Mouse (Mus musculus): ENCODE measurements around the gene Arhgap27. TPM values are rescaled to one million over a fixed set of nuclear protein-coding genes. Genes with fewer than 3 reads are reported as not detected.

The Arhgap27 gene
- polyA plus RNA-seq, 1 experiment from 2014 or later, result 2.8 TPM

DNA sequence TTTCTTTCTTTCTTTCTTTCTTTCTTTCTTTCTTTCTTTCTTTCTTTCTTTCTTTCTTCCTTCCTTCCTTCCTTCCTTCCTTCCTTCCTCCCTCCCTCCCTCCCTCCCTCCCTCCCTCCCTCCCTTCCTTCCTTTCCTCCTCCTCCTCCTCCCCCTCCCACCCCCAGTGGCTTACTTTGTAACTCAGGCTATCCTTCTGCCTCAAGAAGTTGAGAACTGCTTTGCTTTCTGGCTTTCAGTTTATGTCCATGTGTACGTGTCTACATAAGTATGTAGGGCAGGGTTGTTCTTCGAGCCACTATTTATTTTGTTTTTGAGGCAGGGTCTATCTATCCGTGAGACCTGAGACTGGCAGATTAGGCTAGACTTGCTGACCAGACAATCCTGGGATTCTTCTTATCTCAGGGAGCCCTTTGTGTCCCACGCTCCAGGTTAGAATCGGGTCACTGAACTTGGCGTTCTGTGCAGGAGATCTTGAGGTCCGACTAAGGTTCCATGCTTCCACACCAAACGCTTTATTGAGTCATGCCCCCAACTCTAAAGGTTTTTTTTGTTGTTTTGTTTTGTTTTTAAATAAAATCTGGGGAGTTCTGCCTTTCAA lies 50.7 kb downstream of the Arhgap27 start:
- H3K36me3 ChIP-seq (ENCODE audit: control insufficient read depth, insufficient read depth, low read length), result no peaks in the 10 kb centered on the region
- no peak for ATAC-seq (ENCODE audit: low FRiP score)
- 52% methylated on average over 8 of the region's 8 CpGs for WGBS
- no peak overlapping the region for H3K9ac ChIP-seq (ENCODE audit: low read length)
- no peak overlapping the region for H3K27ac ChIP-seq (ENCODE audit: low read depth, low read length)
- no peak overlapping the region for H3K4me3 ChIP-seq (ENCODE audit: low read depth, low read length)
- peak; percentile 85 for DNase-seq (ENCODE audit: low spot score, missing footprints)
- H3K4me2 ChIP-seq, result no peak overlapping the region
- peaks cover 3% of the 10 kb centered on the region; the same call in 1 of the 2 replicates for H3K4me1 ChIP-seq (ENCODE audit: control insufficient read depth, insufficient read depth, low read length)
- H3K27me3 ChIP-seq (ENCODE audit: control insufficient read depth, insufficient read depth, low read length), result no peaks in the 10 kb centered on the region
- H3K9me3 ChIP-seq (ENCODE audit: control insufficient read depth, low read length), result no peaks in the 10 kb centered on the region

DNA sequence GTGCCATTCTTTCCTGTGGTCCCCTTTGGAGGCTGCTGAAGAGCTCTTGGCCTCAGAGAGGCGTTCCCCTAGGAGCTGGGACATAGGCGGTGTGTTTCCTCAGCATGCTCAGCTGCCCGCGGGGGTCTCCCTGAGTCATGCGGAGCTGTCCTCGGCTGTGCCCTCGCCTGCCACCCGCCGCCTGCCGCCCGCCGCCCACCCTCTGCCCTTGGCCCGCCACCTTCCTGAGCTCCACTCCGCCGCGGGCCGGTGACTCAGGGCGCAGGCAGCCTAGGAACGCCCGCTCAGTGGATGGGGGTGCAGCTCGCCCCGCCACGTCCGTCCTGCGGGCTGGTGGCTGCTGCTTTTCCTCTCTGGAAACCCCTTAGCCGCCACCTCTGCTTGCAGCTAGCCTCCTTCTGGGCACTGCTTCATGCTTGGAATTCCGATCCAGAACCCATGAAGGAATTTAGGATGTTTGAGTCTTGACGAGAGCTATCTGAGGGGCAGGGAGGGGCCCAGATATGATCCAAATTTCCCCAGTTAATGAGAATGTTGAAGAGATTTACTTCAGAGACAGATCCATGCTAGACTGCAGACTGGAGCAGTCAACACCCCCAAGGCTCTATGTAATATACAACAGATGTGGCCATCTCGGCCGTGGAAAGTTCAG lies 51.4 kb downstream of the Arhgap27 start:
- peak overlapping the region; percentile 21 for H3K4me3 ChIP-seq (ENCODE audit: low read depth, low read length)
- H3K36me3 ChIP-seq (ENCODE audit: control insufficient read depth, insufficient read depth, low read length), result no peaks in the 10 kb centered on the region
- peaks cover 3% of the 10 kb centered on the region; the same call in 1 of the 2 replicates for H3K4me1 ChIP-seq (ENCODE audit: control insufficient read depth, insufficient read depth, low read length)
- 9% methylated on average over 30 of the region's 30 CpGs for WGBS
- peak; percentile 88 for DNase-seq (ENCODE audit: low spot score, missing footprints)
- H3K4me2 ChIP-seq, result peak overlapping the region; percentile 51
- H3K9me3 ChIP-seq (ENCODE audit: control insufficient read depth, low read length), result no peaks in the 10 kb centered on the region
- H3K27ac ChIP-seq (ENCODE audit: low read depth, low read length), result no peak overlapping the region
- no peaks in the 10 kb centered on the region for H3K27me3 ChIP-seq (ENCODE audit: control insufficient read depth, insufficient read depth, low read length)
- peak overlapping the region; percentile 44 for H3K9ac ChIP-seq (ENCODE audit: low read length)
- no peak for ATAC-seq (ENCODE audit: low FRiP score)

DNA sequence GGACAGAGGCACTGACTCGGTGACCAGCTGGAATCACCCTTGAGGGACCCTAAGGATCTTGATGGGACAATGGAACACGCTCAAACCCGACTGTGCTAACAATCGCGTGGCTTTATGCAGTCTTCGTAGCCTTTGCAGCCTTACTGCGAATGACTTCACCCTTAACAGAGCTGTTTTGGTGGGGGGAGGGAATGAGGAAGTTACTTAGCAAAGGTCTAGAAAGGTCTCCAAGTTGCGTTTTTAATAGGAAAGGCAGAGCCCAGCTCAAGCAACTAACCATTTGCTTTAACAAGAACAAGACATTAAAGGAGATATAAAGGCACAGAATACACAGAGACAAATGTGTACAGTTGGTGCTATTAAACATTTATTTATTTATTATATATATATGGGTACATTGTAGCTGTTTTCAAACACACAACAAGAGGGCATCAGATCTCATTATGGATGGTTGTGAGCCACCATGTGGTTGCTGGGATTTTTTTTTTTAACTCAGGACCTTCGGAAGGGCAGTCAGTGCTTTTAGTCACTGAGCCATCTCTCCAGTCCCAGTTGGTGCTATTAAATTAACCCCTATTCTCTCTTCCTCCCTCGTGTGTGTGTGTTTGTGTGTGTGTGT lies 53.4 kb downstream of the Arhgap27 start:
- H3K4me1 ChIP-seq (ENCODE audit: control insufficient read depth, insufficient read depth, low read length), result peaks cover 3% of the 10 kb centered on the region; the same call in 1 of the 2 replicates
- 80% methylated on average over 10 of the region's 10 CpGs for WGBS
- H3K27me3 ChIP-seq (ENCODE audit: control insufficient read depth, insufficient read depth, low read length), result no peaks in the 10 kb centered on the region
- no peaks in the 10 kb centered on the region for H3K36me3 ChIP-seq (ENCODE audit: control insufficient read depth, insufficient read depth, low read length)
- no peak overlapping the region for H3K4me2 ChIP-seq
- no peak overlapping the region for H3K9ac ChIP-seq (ENCODE audit: low read length)
- H3K9me3 ChIP-seq (ENCODE audit: control insufficient read depth, low read length), result no peaks in the 10 kb centered on the region
- DNase-seq (ENCODE audit: low spot score, missing footprints) (peak; percentile 75), ATAC-seq (ENCODE audit: low FRiP score) (no peak)
- no peak overlapping the region for H3K4me3 ChIP-seq (ENCODE audit: low read depth, low read length)
- H3K27ac ChIP-seq (ENCODE audit: low read depth, low read length), result no peak overlapping the region

DNA sequence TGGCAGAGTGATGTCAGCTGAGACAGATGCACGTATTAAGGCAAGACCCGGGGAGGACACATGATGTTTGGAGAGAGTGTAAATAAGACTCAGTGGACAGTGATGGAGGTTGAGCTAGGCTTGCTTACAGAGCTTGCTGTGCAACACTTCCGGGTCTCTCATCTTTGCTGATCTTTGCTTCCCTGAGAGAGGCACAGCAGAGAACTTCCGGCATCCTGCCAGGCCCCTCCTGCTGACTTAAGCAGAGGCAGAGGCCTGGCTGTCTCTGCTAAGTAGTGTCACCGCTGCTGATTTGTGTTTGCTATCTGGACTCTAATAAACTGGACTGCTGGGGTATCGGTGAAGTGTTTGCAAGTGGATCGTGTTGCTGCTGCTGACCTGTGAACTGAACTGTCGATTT lies 55.6 kb downstream of the Arhgap27 start:
- no peak overlapping the region for H3K27ac ChIP-seq (ENCODE audit: low read depth, low read length)
- H3K9me3 ChIP-seq (ENCODE audit: control insufficient read depth, low read length), result no peaks in the 10 kb centered on the region
- no peak for ATAC-seq (ENCODE audit: low FRiP score)
- H3K4me3 ChIP-seq (ENCODE audit: low read depth, low read length), result no peak overlapping the region
- 72% methylated on average over 8 of the region's 8 CpGs for WGBS
- no peaks in the 10 kb centered on the region for H3K36me3 ChIP-seq (ENCODE audit: control insufficient read depth, insufficient read depth, low read length)
- H3K4me2 ChIP-seq, result no peak overlapping the region
- DNase-seq (ENCODE audit: low spot score, missing footprints), result no peak
- no peaks in the 10 kb centered on the region for H3K27me3 ChIP-seq (ENCODE audit: control insufficient read depth, insufficient read depth, low read length)
- peaks cover 3% of the 10 kb centered on the region; the same call in 1 of the 2 replicates for H3K4me1 ChIP-seq (ENCODE audit: control insufficient read depth, insufficient read depth, low read length)
- H3K9ac ChIP-seq (ENCODE audit: low read length), result no peak overlapping the region

DNA sequence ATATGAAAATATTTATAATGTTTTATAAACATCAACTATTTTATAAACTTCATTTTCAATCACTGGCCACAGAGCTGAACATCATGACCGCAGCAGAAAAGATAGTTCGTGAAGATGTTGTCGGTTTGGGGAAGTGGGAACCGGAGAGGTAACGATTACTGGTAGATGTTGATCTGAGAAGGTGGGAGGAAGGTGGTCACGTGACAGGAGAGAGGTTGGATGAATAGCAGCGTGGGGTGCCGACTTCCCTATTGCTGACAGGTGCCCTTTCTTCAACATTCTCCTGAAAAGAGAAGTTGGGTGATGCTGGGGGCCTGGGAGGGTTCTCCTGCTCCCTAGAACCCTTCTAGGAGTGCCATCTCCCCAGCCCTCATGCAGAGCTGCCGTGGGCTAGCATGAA lies 59.0 kb downstream of the Arhgap27 start:
- no peaks in the 10 kb centered on the region for H3K9me3 ChIP-seq (ENCODE audit: control insufficient read depth, low read length)
- no peak overlapping the region for H3K9ac ChIP-seq (ENCODE audit: low read length)
- DNase-seq (ENCODE audit: low spot score, missing footprints) (no peak), ATAC-seq (ENCODE audit: low FRiP score) (no peak)
- H3K27me3 ChIP-seq (ENCODE audit: control insufficient read depth, insufficient read depth, low read length), result no peaks in the 10 kb centered on the region
- 84% methylated on average over 9 of the region's 9 CpGs for WGBS
- no peak overlapping the region for H3K27ac ChIP-seq (ENCODE audit: low read depth, low read length)
- H3K4me1 ChIP-seq (ENCODE audit: control insufficient read depth, insufficient read depth, low read length), result no peaks in the 10 kb centered on the region
- H3K4me3 ChIP-seq (ENCODE audit: low read depth, low read length), result no peak overlapping the region
- no peak overlapping the region for H3K4me2 ChIP-seq
- no peaks in the 10 kb centered on the region for H3K36me3 ChIP-seq (ENCODE audit: control insufficient read depth, insufficient read depth, low read length)

DNA sequence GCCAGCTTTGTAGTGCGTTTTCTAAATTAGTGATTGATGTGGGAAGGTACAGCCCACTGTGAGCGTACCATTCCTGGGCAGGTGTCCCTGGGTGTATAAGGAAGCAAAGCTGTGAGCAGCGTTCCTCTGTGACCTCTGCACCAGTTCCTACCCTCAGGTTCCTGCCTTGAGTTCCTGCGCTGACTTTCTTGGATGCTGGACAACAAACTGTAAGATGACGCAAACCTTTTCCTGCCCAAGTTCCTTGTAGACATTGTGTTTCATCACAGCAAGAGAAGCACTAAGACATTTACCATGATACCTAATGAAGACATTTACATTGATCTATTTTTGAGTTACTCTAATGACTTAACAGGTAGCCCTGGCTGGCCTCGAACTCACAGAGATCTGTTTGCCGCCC lies 68.7 kb downstream of the Arhgap27 start:
- Histone ChIP-seq H3K9ac (ENCODE audit: low read length) (no peak overlapping the region), H3K27me3 (ENCODE audit: control insufficient read depth, insufficient read depth, low read length) (no peaks in the 10 kb centered on the region), H3K4me2 (no peak overlapping the region), H3K4me3 (ENCODE audit: low read depth, low read length) (no peak overlapping the region), H3K36me3 (ENCODE audit: control insufficient read depth, insufficient read depth, low read length) (no peaks in the 10 kb centered on the region), H3K27ac (ENCODE audit: low read depth, low read length) (no peak overlapping the region), H3K9me3 (ENCODE audit: control insufficient read depth, low read length) (no peaks in the 10 kb centered on the region), H3K4me1 (ENCODE audit: control insufficient read depth, insufficient read depth, low read length) (peaks cover 5% of the 10 kb centered on the region)
- 90% methylated on average over 7 of the region's 7 CpGs for WGBS
- DNase-seq (ENCODE audit: low spot score, missing footprints) (no peak), ATAC-seq (ENCODE audit: low FRiP score) (no peak)

DNA sequence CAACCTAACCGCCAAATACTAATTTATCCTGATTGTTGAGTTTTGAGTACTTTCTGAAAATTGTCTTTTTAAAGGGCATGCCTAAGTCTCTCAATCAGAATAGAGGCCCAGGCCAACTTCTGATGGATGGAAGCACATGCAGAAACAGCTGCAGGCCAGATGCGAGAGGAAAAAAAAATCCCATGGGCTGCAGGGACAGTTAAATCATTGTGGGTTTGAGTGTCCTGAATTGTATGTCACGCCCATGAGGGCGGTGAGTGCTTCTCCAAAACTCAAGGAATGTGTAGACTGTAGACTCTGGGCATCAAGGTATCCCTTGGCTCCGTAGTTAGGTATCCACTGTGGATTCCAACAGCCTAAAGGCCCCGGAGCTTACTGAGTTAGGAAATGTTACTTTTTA lies 69.4 kb downstream of the Arhgap27 start:
- Histone ChIP-seq H3K9ac (ENCODE audit: low read length) (no peak overlapping the region), H3K9me3 (ENCODE audit: control insufficient read depth, low read length) (no peaks in the 10 kb centered on the region), H3K27ac (ENCODE audit: low read depth, low read length) (no peak overlapping the region), H3K36me3 (ENCODE audit: control insufficient read depth, insufficient read depth, low read length) (no peaks in the 10 kb centered on the region), H3K4me2 (no peak overlapping the region), H3K27me3 (ENCODE audit: control insufficient read depth, insufficient read depth, low read length) (no peaks in the 10 kb centered on the region), H3K4me3 (ENCODE audit: low read depth, low read length) (no peak overlapping the region), H3K4me1 (ENCODE audit: control insufficient read depth, insufficient read depth, low read length) (peaks cover 5% of the 10 kb centered on the region)
- WGBS, result 88% methylated on average over 6 of the region's 6 CpGs
- ATAC-seq (ENCODE audit: low FRiP score) (no peak), DNase-seq (ENCODE audit: low spot score, missing footprints) (no peak)

DNA sequence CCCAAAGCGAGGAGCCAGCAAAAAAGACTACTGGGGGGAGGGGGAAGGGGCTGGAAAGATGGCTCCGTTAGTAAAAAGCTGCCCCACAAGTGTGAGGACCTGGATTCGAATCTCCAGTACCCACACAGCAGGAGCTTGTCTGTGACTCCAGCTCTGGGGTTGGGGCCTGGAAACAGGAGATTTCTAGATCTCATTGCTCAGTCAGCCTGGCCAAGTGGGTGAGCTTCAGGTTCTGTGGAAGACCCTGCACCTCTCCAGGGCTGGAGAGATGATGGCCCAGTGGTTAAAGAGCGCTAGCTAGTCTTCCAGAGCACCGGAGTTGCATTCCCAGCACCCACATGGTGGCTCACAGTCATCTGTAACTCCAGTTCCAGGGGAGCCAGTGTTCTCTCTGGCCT lies 70.6 kb downstream of the Arhgap27 start:
- 79% methylated on average over 5 of the region's 5 CpGs for WGBS
- ATAC-seq (ENCODE audit: low FRiP score), result no peak
- no peak overlapping the region for H3K4me2 ChIP-seq

DNA sequence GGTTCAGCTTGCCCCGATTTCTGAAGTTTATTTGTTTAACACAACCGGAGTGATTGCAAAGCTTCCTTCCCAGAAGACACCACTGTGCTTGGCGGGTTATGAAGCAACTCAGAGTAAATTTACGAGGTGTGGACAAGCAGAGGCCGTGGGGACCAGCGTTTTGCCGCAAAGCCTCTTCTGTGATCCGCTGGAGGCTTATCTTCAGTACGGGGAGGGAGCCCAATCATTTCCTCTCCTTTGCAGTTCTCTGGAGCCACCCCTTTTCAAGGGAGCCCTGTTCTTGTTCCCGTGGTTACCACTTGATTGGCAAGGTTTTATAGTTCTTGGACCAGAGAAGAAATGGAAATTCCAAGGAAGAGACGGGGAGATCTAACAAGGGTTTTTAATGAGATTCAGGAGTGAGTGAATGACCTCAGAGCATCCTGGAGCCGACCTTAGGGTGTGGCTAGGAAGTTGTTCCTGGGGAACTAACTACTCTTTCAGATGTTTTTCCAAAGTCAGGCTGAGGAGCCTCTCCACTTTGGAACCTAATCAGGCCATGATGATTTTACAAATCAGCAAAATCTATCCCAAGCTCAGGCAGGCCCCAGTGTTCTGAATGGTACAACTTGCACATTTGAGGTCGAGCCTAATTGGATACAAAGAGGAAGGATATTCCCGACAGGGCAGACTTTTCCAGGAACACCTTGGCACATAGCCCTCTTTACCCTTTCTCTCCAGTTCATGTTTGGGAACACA lies 71.2 kb downstream of the Arhgap27 start:
- Histone ChIP-seq H3K9ac (ENCODE audit: low read length) (0 out of 2 replicates have a peak overlapping the region, but pooled peaks have one; percentile 14), H3K27ac (ENCODE audit: low read depth, low read length) (no peak overlapping the region), H3K4me1 (ENCODE audit: control insufficient read depth, insufficient read depth, low read length) (peaks cover 5% of the 10 kb centered on the region), H3K4me2 (peak overlapping the region; percentile 4; the same call in 1 of the 2 replicates), H3K4me3 (ENCODE audit: low read depth, low read length) (no peak overlapping the region), H3K9me3 (ENCODE audit: control insufficient read depth, low read length) (no peaks in the 10 kb centered on the region), H3K27me3 (ENCODE audit: control insufficient read depth, insufficient read depth, low read length) (no peaks in the 10 kb centered on the region), H3K36me3 (ENCODE audit: control insufficient read depth, insufficient read depth, low read length) (no peaks in the 10 kb centered on the region)
- WGBS, result 24% methylated on average over 14 of the region's 14 CpGs
- ATAC-seq (ENCODE audit: low FRiP score), result no peak
- peak; percentile 87 for DNase-seq (ENCODE audit: low spot score, missing footprints)

More for the DNA sequence above, 70.6 kb downstream of the Arhgap27 start:
- no peak overlapping the region for H3K4me3 ChIP-seq (ENCODE audit: low read depth, low read length)
- no peaks in the 10 kb centered on the region for H3K9me3 ChIP-seq (ENCODE audit: control insufficient read depth, low read length)
- H3K36me3 ChIP-seq (ENCODE audit: control insufficient read depth, insufficient read depth, low read length), result no peaks in the 10 kb centered on the region
- H3K9ac ChIP-seq (ENCODE audit: low read length), result no peak overlapping the region
- peaks cover 5% of the 10 kb centered on the region for H3K4me1 ChIP-seq (ENCODE audit: control insufficient read depth, insufficient read depth, low read length)
- no peaks in the 10 kb centered on the region for H3K27me3 ChIP-seq (ENCODE audit: control insufficient read depth, insufficient read depth, low read length)
- no peak overlapping the region for H3K27ac ChIP-seq (ENCODE audit: low read depth, low read length)
- peak; percentile 68 for DNase-seq (ENCODE audit: low spot score, missing footprints)

All from midbrain, embryonic 11.5 days (tissue).